Mouse (Mus musculus): ENCODE data around the gene Svop.
A peak's percentile ranks its signal among the peaks of the same experiment; 100 is the strongest.

Svop gene

DNA sequence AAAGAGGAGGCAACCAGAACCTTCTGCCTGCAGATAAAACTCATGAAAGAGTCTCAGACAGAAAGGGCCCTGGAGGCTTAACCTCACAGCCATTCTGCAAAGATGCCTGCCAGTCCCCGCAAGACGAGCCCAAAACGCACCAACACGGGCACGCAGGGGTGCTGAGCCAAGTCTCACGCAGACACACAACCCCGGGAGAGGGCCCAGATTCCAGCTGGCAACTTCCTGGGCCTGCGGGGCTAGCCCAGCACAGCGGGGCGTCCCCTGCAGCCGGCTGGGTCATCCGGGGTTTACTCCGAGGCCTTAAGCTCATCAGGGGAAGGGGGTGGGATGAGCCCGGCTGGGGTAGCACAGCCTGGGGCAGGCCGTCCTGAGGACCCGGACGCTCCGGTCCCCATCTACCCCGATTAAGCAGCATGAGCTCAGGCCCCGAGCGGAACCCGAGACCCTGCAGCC, 98.3 kb downstream of the Svop start:
- DNase-seq, result no peak

DNA sequence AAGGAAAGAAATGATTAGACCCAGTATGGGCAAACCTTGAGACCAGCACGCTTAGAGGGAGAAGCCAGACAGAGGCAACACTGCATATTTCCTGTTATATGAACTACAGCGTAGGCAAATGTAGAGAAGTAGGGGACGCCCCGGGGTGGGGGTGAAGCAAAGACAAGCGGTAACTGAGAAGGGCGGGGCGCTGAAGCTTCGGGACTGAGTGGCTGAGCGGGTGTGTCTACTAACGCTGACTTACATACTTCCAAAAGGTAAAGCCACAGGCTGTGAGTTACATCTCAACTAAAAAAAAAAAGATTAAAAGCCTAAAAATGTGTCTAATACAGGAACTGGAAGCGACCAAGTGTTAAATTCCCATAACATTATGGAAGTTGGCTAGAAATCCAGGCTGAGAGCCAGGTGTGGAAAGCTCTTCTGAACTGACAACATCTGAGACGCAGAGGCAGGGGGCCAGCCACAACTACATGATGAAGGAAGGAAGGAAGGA, 99.0 kb downstream of the Svop start:
- no peak for DNase-seq

DNA sequence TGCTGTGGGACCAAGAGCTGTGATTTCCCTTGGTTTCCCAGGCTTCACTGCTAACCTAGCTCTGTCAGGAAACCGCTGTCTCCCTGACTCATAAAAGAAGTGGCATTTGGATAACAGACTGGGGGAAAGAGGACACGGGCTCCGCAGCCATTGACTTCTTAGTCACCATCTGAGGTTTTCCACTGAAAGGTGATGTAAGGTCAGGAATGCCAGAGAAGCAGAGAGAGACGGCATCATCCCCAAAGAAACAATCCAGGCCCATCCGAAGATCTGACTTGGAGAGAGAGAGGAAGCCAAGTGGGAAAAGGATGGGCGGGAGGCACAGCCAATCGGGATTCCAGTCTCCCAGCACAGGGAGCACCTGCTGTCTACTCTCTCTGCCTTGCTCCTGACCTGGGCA, 100.2 kb downstream of the Svop start:
- DNase-seq, result no peak

DNA sequence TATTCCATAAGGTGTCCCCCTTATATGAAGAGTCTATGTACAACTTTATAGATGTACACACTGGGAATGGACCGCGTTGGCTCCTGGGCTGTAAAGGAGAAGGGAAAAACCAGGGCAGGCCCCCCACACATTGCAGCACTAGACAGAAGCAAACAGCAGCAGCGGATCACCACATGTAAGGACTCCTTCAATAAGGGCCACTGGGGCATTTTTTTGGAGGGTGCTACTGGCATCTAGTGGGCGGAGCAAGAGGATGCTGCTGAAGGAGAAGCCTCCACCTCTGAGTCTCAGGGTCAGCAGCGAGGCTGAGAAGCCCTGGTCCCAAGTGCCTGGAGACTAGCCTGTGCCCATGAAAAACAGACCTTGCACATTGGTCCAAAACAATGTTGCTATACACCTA, 100.8 kb downstream of the Svop start:
- DNase-seq, result no peak

DNA sequence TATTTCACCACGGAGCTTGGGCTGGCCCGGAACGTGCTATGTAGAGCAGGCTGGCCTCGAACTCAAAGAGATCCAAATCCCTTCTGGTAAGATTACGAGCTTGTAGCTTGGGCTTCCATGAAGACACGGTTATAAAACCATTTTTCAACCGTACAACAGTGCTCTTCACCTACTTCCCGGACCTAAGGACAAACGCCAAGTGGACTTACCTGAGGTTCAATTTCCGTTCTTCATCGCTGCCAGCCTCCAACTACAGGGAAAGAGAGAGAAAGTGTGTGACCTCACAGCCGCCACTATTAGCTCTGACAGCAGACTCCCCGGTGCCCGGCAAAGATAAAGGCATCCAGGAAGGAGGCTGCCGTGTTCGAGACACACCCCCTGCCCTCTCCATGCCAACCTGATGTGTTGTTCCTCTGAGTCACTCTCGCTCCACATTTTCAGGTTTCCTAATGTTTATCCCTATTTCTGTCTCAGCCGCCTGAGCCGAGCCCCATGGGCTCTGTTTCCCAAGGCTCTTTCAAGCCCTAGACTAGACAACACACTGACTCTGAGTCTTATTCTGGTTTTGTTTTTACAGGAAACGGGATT, 101.8 kb downstream of the Svop start:
- DNase-seq, result no peak

DNA sequence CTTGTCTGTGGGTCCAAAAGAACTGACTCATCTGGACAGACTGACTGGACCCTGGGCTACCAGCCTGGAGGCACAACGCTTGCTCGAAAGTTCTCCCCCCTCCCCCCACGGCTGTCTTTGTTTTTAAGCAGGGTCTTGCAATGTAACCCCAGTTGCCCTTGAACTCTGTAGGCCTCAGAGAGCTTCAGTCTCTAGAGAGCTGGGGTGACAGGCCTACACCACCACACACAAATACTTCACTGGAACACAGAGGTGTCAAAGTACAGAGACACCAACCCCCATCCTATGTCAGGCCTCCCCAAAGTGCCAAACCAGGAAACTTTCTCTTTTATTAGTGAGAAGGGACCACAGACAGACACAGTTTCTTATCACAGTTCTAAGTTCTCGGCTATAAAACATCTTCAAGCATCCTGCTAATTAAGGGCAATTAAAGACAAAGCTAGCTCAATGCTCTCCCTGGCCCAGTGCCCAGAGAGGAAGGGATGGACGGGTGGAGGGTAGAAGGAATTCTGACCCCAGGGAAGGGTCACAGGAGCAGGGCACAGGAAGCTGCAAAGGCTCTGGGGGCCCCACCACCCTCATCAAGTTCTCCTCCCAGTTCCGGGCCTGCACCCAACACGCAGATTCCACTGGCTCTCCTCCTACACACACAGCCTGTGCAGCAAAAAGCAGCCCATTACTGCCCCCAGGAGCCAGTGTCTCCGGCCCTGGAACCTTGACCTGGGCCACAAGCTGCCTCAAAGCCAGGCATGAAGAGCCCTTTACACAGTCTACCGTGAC, 105.0 kb downstream of the Svop start:
- peak; percentile 86 for DNase-seq

DNA sequence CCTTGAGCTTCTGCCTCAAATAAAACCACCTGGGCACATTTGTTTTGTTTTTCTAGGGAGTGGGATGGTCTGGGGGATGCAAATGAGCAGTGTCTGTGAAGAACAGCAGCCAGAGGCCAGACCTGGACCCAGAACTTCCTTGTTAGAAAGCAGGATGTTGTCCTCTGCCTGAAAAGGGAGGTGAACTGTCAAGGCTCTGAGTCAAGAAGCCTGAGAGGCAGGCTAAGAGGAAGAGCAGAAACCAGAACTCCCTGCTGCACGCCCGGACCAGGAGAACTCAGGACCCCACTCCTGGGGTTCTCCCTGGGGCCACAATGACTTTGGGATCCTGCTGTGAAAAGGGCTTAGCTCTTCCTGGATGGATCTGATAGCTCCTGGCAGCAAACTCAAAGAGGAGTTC, 105.6 kb downstream of the Svop start:
- no peak for DNase-seq

DNA sequence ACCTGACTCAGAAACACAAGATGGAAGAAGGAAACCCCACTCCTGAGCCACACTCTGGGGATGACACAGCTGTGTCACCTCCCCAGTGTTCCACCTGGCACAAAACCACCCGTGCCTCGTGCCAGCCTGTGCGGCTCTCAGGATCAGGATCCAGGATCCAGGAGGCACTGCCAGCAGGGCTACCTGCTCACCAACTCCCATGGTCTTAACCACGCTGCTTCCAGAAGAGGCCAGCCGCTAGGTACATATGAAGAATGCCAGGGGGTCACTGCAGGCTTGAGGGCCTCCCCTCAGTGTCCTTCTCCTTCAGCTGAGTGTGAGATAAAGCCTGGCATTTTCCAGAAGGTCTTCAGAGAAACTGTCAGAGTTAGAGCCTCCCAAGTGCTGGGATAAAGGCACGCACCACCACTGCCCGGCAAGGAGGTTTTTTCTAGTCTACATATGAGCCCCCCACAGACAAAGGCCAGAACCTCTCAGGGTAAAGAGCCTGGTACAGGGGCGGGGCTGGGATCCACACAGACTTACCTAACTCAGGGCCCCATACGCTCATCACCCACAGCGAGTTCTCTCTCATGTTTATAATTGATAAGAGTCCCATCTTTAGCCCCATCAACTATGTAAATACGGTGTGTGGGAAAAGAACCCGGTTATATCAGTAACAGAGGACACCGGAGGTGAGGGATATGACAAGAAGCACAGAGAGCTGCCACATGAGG, 107.2 kb downstream of the Svop start:
- no peak for DNase-seq

DNA sequence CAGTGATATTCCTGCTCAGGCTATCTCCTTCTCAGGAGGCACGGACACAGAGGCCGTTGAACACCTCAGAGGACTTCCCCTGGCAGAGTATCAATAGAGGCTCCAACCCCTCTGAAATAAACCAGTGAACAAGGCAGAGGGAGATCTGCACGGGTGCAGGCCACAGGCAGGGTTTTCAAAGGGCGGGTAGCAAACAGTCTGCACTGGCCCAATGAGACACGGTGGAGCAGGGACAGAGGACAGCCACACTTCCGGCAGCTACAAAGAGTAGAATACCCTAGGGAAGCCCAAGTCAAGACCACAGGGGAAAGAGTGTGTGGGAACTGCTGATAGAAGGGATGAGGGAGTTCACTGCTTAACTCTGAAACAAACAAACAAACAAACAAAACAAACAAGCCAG, 107.8 kb downstream of the Svop start:
- no peak for DNase-seq

DNA sequence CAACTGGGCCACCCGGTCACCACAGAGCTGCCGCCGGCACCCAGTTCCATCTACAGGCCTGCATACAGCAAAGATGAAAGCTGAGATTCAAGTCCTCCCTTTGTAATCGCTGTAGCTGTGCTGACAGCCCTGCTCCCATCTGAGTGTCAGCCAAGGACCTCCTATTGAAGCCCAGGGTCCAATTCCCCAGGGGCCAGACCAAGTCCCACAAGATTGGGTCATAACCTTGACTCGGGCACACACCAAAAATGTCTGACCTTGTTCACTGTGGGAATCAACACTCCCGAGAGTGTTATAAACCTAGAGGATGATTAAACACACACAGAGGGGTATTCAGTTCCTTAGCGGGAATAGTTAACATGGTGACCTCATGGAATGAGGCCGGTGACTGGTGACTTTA, 109.5 kb downstream of the Svop start:
- no peak for DNase-seq

DNA sequence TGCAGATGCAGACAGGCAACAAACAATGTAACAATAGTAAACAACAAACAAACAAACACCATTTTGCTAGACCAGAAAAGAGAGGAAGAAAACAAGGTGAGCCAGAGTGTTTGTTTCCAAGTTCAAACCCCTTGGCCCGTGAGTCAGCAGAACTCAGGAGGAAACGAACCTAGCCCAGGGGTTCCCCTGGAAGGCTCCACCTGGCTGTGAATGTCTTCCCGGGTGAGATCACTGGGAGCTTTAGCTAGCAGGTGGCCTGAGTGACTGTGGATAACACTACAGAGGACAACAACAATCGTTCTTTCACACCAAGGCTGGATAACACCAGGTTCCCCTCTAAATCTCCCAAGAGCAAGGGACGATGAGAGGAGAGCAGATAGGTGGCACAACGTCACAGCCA, 110.2 kb downstream of the Svop start:
- DNase-seq, result no peak

DNA sequence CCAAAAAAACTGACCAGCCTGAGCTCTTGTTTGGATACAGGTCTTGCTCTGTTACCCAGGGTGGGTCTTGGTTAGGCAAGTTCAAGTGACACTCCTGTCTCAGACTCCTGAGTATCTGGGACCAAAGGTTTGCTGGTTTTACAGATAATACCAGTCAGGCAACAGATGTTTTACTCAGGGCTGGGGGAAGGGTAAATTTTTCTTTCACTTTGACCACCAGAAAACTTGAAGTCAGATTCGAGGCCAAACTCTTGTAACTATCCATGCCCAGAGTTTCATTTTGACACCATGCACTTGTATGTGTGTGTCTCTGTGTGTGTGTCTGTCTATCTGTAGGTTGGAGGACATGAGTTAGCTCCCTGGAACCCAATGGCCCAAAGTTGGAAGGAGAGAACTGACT, 110.9 kb downstream of the Svop start:
- no peak for DNase-seq

DNA sequence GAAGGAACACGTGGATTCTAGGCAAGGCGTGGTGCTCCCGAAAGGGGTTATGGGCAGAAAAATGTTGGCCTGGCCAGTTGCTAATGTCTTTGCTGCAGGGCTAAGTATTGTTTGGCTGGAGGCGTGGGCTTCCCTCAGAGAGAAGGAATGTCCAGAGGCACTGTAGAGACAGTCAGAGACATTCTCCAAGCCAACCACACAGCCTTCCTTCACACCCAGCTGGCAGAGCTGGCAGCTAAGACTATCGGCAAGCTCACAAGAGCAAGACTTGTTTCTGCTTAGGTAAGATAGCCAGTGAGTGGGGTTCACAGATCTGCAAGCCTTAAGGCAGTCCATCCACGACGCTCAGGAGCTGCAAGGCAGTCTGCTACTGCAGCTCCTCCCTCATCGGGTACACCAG, 114.1 kb downstream of the Svop start:
- no peak for DNase-seq
